Mouse (Mus musculus): Measurements from ENCODE around the gene Casc3.

Gene Casc3

DNA sequence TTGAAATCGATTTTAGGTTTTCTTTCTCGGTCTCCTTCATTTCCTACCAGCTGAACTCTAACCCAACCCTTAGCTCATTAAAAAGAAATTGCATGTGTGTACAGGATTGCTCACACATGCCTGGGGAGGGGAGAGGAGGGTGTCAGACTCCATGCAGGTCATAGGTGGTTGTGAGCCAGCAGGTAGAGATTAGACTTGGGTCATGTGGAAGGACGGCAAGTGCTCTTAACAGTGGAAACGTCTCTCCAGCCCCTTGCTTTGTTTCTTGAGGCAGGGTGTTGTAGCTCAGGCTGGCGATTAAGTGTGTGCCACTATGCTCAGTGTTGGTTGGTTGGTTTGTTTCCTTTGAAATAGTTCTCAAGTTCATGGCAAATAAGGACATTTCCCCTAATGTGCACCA lies 66.1 kb downstream of the Casc3 start:
- DNase-seq (ENCODE audit: low spot score in 2 of 2): no peak

GRCm38 (mm10) chr11:98871416-98871815 lies 66.7 kb downstream of the Casc3 start:
- no peak for DNase-seq (ENCODE audit: low spot score in 2 of 2)

- peak; percentile 67 to 86 for DNase-seq (ENCODE audit: low spot score in 2 of 2)
Observed at GRCm38 (mm10) chr11:98872040-98872439, 67.3 kb downstream of the Casc3 start.

GRCm38 (mm10) chr11:98873900-98874299 lies 69.2 kb downstream of the Casc3 start:
- DNase-seq (ENCODE audit: low spot score in 2 of 2): no peak

DNA sequence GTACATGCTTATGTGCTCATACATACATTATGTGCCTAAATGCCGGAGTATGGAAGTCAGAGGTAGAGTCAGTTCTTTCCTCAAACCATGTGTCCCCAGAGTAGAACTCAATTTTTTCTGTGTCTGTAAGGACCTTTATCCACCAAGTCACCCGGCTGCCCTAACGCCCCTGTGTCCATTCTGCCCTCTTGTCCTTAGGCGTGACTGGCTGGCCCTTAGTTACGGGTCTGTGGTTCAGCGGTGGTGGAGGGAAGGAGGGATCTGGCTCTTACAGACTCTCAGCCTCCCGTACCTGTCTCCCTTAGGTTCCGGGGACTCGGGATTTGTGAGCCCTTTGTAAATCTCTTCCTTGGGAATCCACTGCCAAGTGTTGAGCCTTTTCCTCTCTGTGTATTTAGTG lies 72.3 kb downstream of the Casc3 start:
- no peak for DNase-seq (ENCODE audit: low spot score in 2 of 2)
